Mouse (Mus musculus): ENCODE measurements around the gene 2200002J24Rik.

GRCm38 (mm10) chr7:30719669-30720068 is 20.9 kb downstream of the 2200002J24Rik start:
- TF ChIP-seq CTCF (conservative IDR thresholded peaks at IDR 0.05; ENCODE audit: insufficient read depth, insufficient read length, low read depth, low read length) = no peak
- TF ChIP-seq POLR2A (IDR thresholded peaks at IDR 0.05; ENCODE audit: low read depth, low read length) = no peak

Data from kidney, adult 2 months (tissue).